Mouse (Mus musculus) hindbrain, embryonic 12.5 days (tissue): ENCODE measurements around the gene Svbp. TPM values are rescaled to one million over a fixed set of nuclear protein-coding genes. Genes with fewer than 3 reads are reported as not detected.

Source experiments
- ATAC-seq: fragments of 200-750 bp; cut with Nextera tagmentation; 2 replicates; pipeline ENCODE4 v1.8.0; 2017; ENCODE audit warnings: moderate TSS enrichment; ENCODE audit not compliant: low FRiP score
- H3K27ac ChIP-seq: fragments of 300-500 bp; sonication (generic); 2 replicates; pipeline ENCODE4 v1.5.1; 2016; ENCODE audit warnings: mild to moderate bottlenecking
- H3K27me3 ChIP-seq: fragments of 300-500 bp; sonication (generic); 2 replicates; pipeline ENCODE4 v1.6.1; 2016; ENCODE audit warnings: mild to moderate bottlenecking
- H3K36me3 ChIP-seq: fragments of 300-500 bp; sonication (generic); 2 replicates; pipeline ENCODE4 v1.6.1; 2016; ENCODE audit warnings: mild to moderate bottlenecking
- H3K4me1 ChIP-seq: fragments of 300-500 bp; sonication (generic); 2 replicates; pipeline ENCODE4 v1.6.1; 2016
- H3K4me2 ChIP-seq: fragments of 300-500 bp; sonication (generic); replicated peaks from 2 replicates; pipeline ENCODE4 v1.6.1; 2016; ENCODE audit warnings: mild to moderate bottlenecking
- H3K4me3 ChIP-seq: fragments of 300-500 bp; sonication (generic); 2 replicates; pipeline ENCODE4 v1.5.1; 2016; ENCODE audit warnings: mild to moderate bottlenecking
- H3K9ac ChIP-seq: fragments of 300-500 bp; sonication (generic); 2 replicates; pipeline ENCODE4 v1.6.1; 2016; ENCODE audit warnings: mild to moderate bottlenecking, moderate library complexity
- H3K9me3 ChIP-seq: fragments of 300-500 bp; sonication (generic); replicated peaks from 2 replicates; pipeline ENCODE4 v1.6.1; 2016; ENCODE audit warnings: mild to moderate bottlenecking
- WGBS: fragments of 180-500 bp; shearing (Covaris S2); methylation state at CpG from one replicate; pipeline ENCODE4 v1.1.7; 2016; 5-methylcytosine and 5-hydroxymethylcytosine counted together
- polyA plus RNA-seq: library from polyadenylated mRNA; unstranded; fragments of >200 nt; fragmentation: Nextera tagmentation; extraction: Ambion mirVana; gene quantifications from 2 replicates; pipeline ENCODE4 v1.2.1, GENCODE M21; 2016

Gene Svbp
- polyA plus RNA-seq: 193 and 195 TPM in 2 replicates

GRCm38 (mm10) chr4:119194909-119195581, at the start of gene Svbp:
TSS of gene Svbp (plus strand) at chr4:119195306.
- 2% methylated on average over 35 of the region's 47 CpGs for WGBS
- Histone ChIP-seq H3K9ac (peak within 1 kb of the TSS; percentile 84), H3K4me3 (peak within 1 kb of the TSS; percentile 82), H3K36me3 (0 out of 2 replicates have a peak, but pooled peaks cover 6% of the 10 kb centered on the region), H3K4me2 (peak within 1 kb of the TSS; percentile 70), H3K27ac (peak within 1 kb of the TSS; percentile 82), H3K27me3 (no peaks in the 10 kb centered on the region), H3K9me3 (no peaks in the 10 kb centered on the region), H3K4me1 (peaks cover 25% of the 10 kb centered on the region)
- ATAC-seq: peak; percentile 91

- no peak overlapping the region for H3K9ac ChIP-seq
- no peak for ATAC-seq
- no peaks in the 10 kb centered on the region for H3K27me3 ChIP-seq
- H3K9me3 ChIP-seq: no peaks in the 10 kb centered on the region
- H3K4me3 ChIP-seq: no peak overlapping the region
- no peak overlapping the region for H3K27ac ChIP-seq
- no peak overlapping the region for H3K4me2 ChIP-seq
- no peaks in the 10 kb centered on the region for H3K36me3 ChIP-seq
- 88% methylated on average over 7 of the region's 7 CpGs for WGBS
- no peaks in the 10 kb centered on the region for H3K4me1 ChIP-seq
Observed at GRCm38 (mm10) chr4:119146816-119147215, 48.3 kb upstream of the Svbp start.

GRCm38 (mm10) chr4:119147347-119147746, 47.8 kb upstream of the Svbp start:
- Histone ChIP-seq H3K9ac (no peak overlapping the region), H3K4me2 (no peak overlapping the region), H3K4me3 (no peak overlapping the region), H3K27ac (no peak overlapping the region), H3K9me3 (no peaks in the 10 kb centered on the region), H3K36me3 (no peaks in the 10 kb centered on the region), H3K27me3 (no peaks in the 10 kb centered on the region), H3K4me1 (no peaks in the 10 kb centered on the region)
- ATAC-seq: no peak
- 94% methylated on average over 5 of the region's 5 CpGs for WGBS

- H3K36me3 ChIP-seq: no peaks in the 10 kb centered on the region
- no peak overlapping the region for H3K9ac ChIP-seq
- ATAC-seq: no peak
Observed at GRCm38 (mm10) chr4:119148741-119149140, 46.4 kb upstream of the Svbp start.

GRCm38 (mm10) chr4:119157186-119157585, 37.9 kb upstream of the Svbp start:
- no peaks in the 10 kb centered on the region for H3K4me1 ChIP-seq
- H3K4me2 ChIP-seq: no peak overlapping the region
- no peaks in the 10 kb centered on the region for H3K36me3 ChIP-seq
- no peaks in the 10 kb centered on the region for H3K27me3 ChIP-seq
- H3K9me3 ChIP-seq: no peaks in the 10 kb centered on the region
- ATAC-seq: no peak
- no peak overlapping the region for H3K27ac ChIP-seq
- H3K9ac ChIP-seq: no peak overlapping the region
- WGBS: 36% methylated on average over 2 of the region's 2 CpGs
- H3K4me3 ChIP-seq: no peak overlapping the region

More at GRCm38 (mm10) chr4:119148741-119149140, 46.4 kb upstream of the Svbp start:
- no peak overlapping the region for H3K4me3 ChIP-seq
- H3K4me2 ChIP-seq: no peak overlapping the region
- H3K9me3 ChIP-seq: no peaks in the 10 kb centered on the region
- H3K4me1 ChIP-seq: no peaks in the 10 kb centered on the region
- H3K27me3 ChIP-seq: no peaks in the 10 kb centered on the region
- no peak overlapping the region for H3K27ac ChIP-seq
- WGBS: 89% methylated on average over 11 of the region's 11 CpGs

GRCm38 (mm10) chr4:119157891-119158290, 37.2 kb upstream of the Svbp start:
- H3K27ac ChIP-seq: no peak overlapping the region

GRCm38 (mm10) chr4:119161358-119161757, 33.7 kb upstream of the Svbp start:
- Histone ChIP-seq H3K9me3 (no peaks in the 10 kb centered on the region), H3K4me2 (no peak overlapping the region), H3K4me1 (no peaks in the 10 kb centered on the region), H3K27me3 (no peaks in the 10 kb centered on the region), H3K27ac (no peak overlapping the region), H3K4me3 (no peak overlapping the region), H3K36me3 (no peaks in the 10 kb centered on the region), H3K9ac (no peak overlapping the region)
- no peak for ATAC-seq
- 72% methylated on average over 3 of the region's 3 CpGs for WGBS

More at GRCm38 (mm10) chr4:119157891-119158290, 37.2 kb upstream of the Svbp start:
- no peaks in the 10 kb centered on the region for H3K27me3 ChIP-seq
- H3K36me3 ChIP-seq: no peaks in the 10 kb centered on the region
- WGBS: 86% methylated on average over 5 of the region's 5 CpGs
- ATAC-seq: no peak
- no peak overlapping the region for H3K4me2 ChIP-seq
- no peaks in the 10 kb centered on the region for H3K4me1 ChIP-seq
- H3K9me3 ChIP-seq: no peaks in the 10 kb centered on the region
- H3K9ac ChIP-seq: no peak overlapping the region
- no peak overlapping the region for H3K4me3 ChIP-seq

- WGBS: 67% methylated on average over 4 of the region's 4 CpGs
- ATAC-seq: no peak
- Histone ChIP-seq H3K9ac (no peak overlapping the region), H3K4me2 (no peak overlapping the region), H3K9me3 (no peaks in the 10 kb centered on the region), H3K36me3 (no peaks in the 10 kb centered on the region), H3K4me1 (no peaks in the 10 kb centered on the region), H3K27me3 (no peaks in the 10 kb centered on the region), H3K4me3 (no peak overlapping the region), H3K27ac (no peak overlapping the region)
Observed at GRCm38 (mm10) chr4:119162990-119163389, 32.1 kb upstream of the Svbp start.

GRCm38 (mm10) chr4:119165916-119166315, 29.2 kb upstream of the Svbp start:
- Histone ChIP-seq H3K27ac (no peak overlapping the region), H3K4me1 (no peaks in the 10 kb centered on the region), H3K9me3 (no peaks in the 10 kb centered on the region), H3K4me3 (no peak overlapping the region), H3K9ac (no peak overlapping the region), H3K27me3 (no peaks in the 10 kb centered on the region), H3K4me2 (no peak overlapping the region), H3K36me3 (peaks cover 18% of the 10 kb centered on the region)
- WGBS: 75% methylated on average over 7 of the region's 7 CpGs
- ATAC-seq: no peak

- no peak for ATAC-seq
- Histone ChIP-seq H3K27ac (no peak overlapping the region), H3K36me3 (peaks cover 18% of the 10 kb centered on the region)
Observed at GRCm38 (mm10) chr4:119167068-119167467, 28.0 kb upstream of the Svbp start.

GRCm38 (mm10) chr4:119167663-119168062, 27.4 kb upstream of the Svbp start:
- WGBS: 6% methylated on average over 4 of the region's 4 CpGs
- H3K4me1 ChIP-seq: peaks cover 13% of the 10 kb centered on the region

More at GRCm38 (mm10) chr4:119167068-119167467, 28.0 kb upstream of the Svbp start:
- Histone ChIP-seq H3K4me1 (peaks cover 8% of the 10 kb centered on the region), H3K27me3 (no peaks in the 10 kb centered on the region), H3K9ac (no peak overlapping the region), H3K4me2 (no peak overlapping the region), H3K4me3 (no peak overlapping the region), H3K9me3 (no peaks in the 10 kb centered on the region)
- 83% methylated on average over 4 of the region's 4 CpGs for WGBS

GRCm38 (mm10) chr4:119172919-119173650, 22.0 kb upstream of the Svbp start:
- H3K4me2 ChIP-seq: peak overlapping the region; percentile 72
- 45% methylated on average over 18 of the region's 18 CpGs for WGBS
- H3K36me3 ChIP-seq: peaks cover 18% of the 10 kb centered on the region
- peaks cover 19% of the 10 kb centered on the region for H3K4me1 ChIP-seq
- H3K4me3 ChIP-seq: peak overlapping the region; percentile 50
- H3K27ac ChIP-seq: 0 out of 2 replicates have a peak overlapping the region, but pooled peaks have one; percentile 50
- no peak for ATAC-seq
- peak overlapping the region; percentile 80 for H3K9ac ChIP-seq
- no peaks in the 10 kb centered on the region for H3K27me3 ChIP-seq
- H3K9me3 ChIP-seq: no peaks in the 10 kb centered on the region

More at GRCm38 (mm10) chr4:119167663-119168062, 27.4 kb upstream of the Svbp start:
- H3K4me3 ChIP-seq: no peak overlapping the region
- no peak overlapping the region for H3K4me2 ChIP-seq
- H3K27me3 ChIP-seq: no peaks in the 10 kb centered on the region
- no peaks in the 10 kb centered on the region for H3K9me3 ChIP-seq
- no peak overlapping the region for H3K27ac ChIP-seq
- peaks cover 18% of the 10 kb centered on the region for H3K36me3 ChIP-seq
- ATAC-seq: peak; percentile 32; the same call in 1 of the 2 replicates
- no peak overlapping the region for H3K9ac ChIP-seq
